Comparison of ENCODE assay signal across 10 mouse cellular contexts in the genomic region with DNA sequence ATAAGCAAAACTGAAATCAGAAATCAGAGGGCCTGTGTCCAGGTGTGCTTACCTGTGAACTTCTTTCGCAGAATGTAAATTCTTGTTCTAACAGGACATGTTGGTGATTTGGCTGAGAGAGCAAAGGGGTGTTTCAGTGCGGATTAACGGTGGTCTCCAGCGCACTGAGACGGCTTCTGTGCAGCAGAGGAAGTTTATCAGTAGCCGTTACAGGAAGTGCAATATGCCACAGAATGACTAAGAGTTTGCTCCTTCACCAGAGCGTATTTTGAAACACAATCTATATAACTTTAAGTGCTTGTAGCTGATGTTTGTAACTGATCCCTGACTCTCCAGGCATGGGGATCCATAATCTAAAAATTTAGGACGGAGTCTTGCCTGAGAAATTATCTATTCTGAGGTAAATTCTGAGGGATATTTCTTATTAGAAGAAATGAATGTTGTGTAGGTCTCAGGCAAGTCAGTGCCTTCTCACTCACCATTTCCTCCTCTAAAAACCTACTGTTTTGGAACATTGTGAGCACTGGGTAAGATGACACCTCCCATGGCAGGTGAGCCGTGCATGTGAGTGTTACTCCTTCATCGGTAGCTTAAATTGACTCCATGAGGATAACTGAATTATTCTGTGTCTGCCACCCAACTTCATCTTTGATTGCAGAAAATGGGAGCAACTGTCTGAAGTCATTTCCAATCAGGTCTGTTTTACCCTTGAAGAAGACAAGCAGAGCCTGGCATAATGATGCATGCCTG. TPM values are rescaled to one million over a fixed set of nuclear protein-coding genes. Genes with fewer than 3 reads are reported as not detected.
A peak's percentile ranks its signal among the peaks of the same experiment; 100 is the strongest.
DNase-seq lines count a peak whose midpoint lies in the region; ATAC-seq and TF ChIP-seq lines count a peak whose summit lies in the region.
"Had no signal": no experiment of that assay in that cellular context is flagged by ENCODE, and none has a peak within 500 bp of the region (broad histone marks: within the 10 kb centered on the region; RNA-seq: fewer than 3 reads in every experiment).

A gene (minus strand): TSS at position 203 of the 750 bp plus-strand sequence.

- peaks cover 10% of the 10 kb centered on the region for H3K4me1 ChIP-seq in heart, postnatal 0 days (ENCODE audit: control insufficient read depth, insufficient read depth)
- H3K4me1 ChIP-seq in spleen, adult 2 months (ENCODE audit: control insufficient read depth, insufficient read depth, insufficient read length): peaks cover 13% of the 10 kb centered on the region; the same call in 1 of the 2 replicates
- H3K4me1 ChIP-seq: midbrain, embryonic 12.5 days had no signal

- no peaks in the 10 kb centered on the region for H3K36me3 ChIP-seq in heart, postnatal 0 days (replicated peaks; ENCODE audit: control insufficient read depth, insufficient read depth, low read length)
- peaks cover 1% of the 10 kb centered on the region for H3K36me3 ChIP-seq in spleen, adult 2 months (ENCODE audit: control insufficient read depth, insufficient read depth, low read length)

- no peaks in the 10 kb centered on the region for H3K27me3 ChIP-seq in heart, postnatal 0 days (ENCODE audit: control insufficient read depth, insufficient read depth, low read length)
- H3K27me3 ChIP-seq in spleen, adult 2 months (ENCODE audit: control insufficient read depth, insufficient read depth, low read length): no peaks in the 10 kb centered on the region
- H3K27me3 ChIP-seq: midbrain, embryonic 12.5 days had no signal

- 73% methylated on average over 10 of the region's 10 CpGs for WGBS in heart, postnatal 0 days
- 8% methylated on average over 10 of the region's 10 CpGs for WGBS in spleen, adult 2 months

- H3K4me2 ChIP-seq in heart, postnatal 0 days (ENCODE audit: low read depth, low read length): peak within 1 kb of the TSS; percentile 21; the same call in 1 of the 2 replicates
- H3K4me2 ChIP-seq: midbrain, embryonic 12.5 days had no signal

- no peak for DNase-seq in heart, postnatal 0 days (ENCODE audit: low spot score)
- DNase-seq in heart, adult 18-20 months: no peak
- DNase-seq in liver: peak; percentile 29
- peak in 1 of 2 experiments; percentile 61 for DNase-seq in spleen, adult 2 months (ENCODE audit: low read depth in 1 of 2, low spot score in 2 of 2)
- DNase-seq in adrenal gland, adult (ENCODE audit: inconsistent age in 2 of 2, low spot score in 1 of 2): no peak
- no peak for DNase-seq in cerebellum, adult 11-12 months
- DNase-seq in adrenal gland, postnatal 4 days (ENCODE audit: low spot score in 2 of 2): no peak
- DNase-seq: right cerebral cortex, adult 18-20 months had no signal

- no peak within 1 kb of the TSS for H3K9ac ChIP-seq in heart, postnatal 0 days (replicated peaks; ENCODE audit: low read depth, low read length)
- H3K9ac ChIP-seq: midbrain, embryonic 12.5 days had no signal

- peak within 1 kb of the TSS; percentile 20; the same call in 1 of the 2 replicates for H3K27ac ChIP-seq in heart, postnatal 0 days (ENCODE audit: low read depth)
- H3K27ac ChIP-seq in spleen, adult 2 months (ENCODE audit: insufficient read depth, low read length): peak within 1 kb of the TSS; percentile 91
- H3K27ac ChIP-seq: midbrain, embryonic 12.5 days had no signal

- TF ChIP-seq EP300 in heart, postnatal 0 days (IDR thresholded peaks at IDR 0.05; ENCODE audit: low read depth): no peak

- ATAC-seq in heart, postnatal 0 days (ENCODE audit: insufficient read depth, low read depth): no peak
- peak; percentile 36 for ATAC-seq in CD4-positive, CD25-positive, alpha-beta regulatory T cell, adult 4 months

- no peak within 1 kb of the TSS; the same call in 1 of the 2 replicates for H3K4me3 ChIP-seq in heart, postnatal 0 days (ENCODE audit: low read depth, low read length)
- peak within 1 kb of the TSS; percentile 66 for H3K4me3 ChIP-seq in spleen, adult 2 months (ENCODE audit: extremely low read depth, insufficient read depth, insufficient read length)
- H3K4me3 ChIP-seq: midbrain, embryonic 12.5 days had no signal

- no peak for TF ChIP-seq CTCF in heart, postnatal 0 days (IDR thresholded peaks at IDR 0.05; ENCODE audit: low read depth)
- no peak for TF ChIP-seq CTCF in spleen, adult 2 months (IDR thresholded peaks at IDR 0.05; ENCODE audit: extremely low read depth, insufficient read depth, insufficient read length, insufficient replicate concordance)

- H3K9me3 ChIP-seq in heart, postnatal 0 days (replicated peaks; ENCODE audit: control insufficient read depth, low read length): no peaks in the 10 kb centered on the region
- H3K9me3 ChIP-seq: midbrain, embryonic 12.5 days had no signal

- TF ChIP-seq POLR2A in spleen, adult 2 months (IDR thresholded peaks at IDR 0.05; ENCODE audit: low read depth, low read length): peak; percentile 89

RNA-seq across cellular contexts. Expression of the gene that starts here (rescaled TPM):
- 0.62 and 0.84 TPM in 2 replicates for total RNA-seq in heart, postnatal 0 days (2014; rRNA removed; ENCODE audit: low replicate concordance)
- 0.36 and 0.54 TPM in 2 replicates for polyA plus RNA-seq in heart, postnatal 0 days (2015; fragmentation: Nextera tagmentation; extraction: Ambion mirVana)
- 1 to 10 TPM in 1 of 2 experiments, under 1 TPM in 1; 0.30 to 2.2 TPM for total RNA-seq in heart, adult 18-20 months (2021)
- polyA plus RNA-seq in CD4-positive, CD25-positive, alpha-beta regulatory T cell, adult 4 months (2017; shearing (Covaris generic)): 10 to 100 TPM; 70.5 to 70.9 TPM
- 56.7 and 57.3 TPM in 2 replicates for polyA plus RNA-seq in spleen, adult 2 months (2012; rRNA removed)
- total RNA-seq in adrenal gland, postnatal 4 days (2021): 1 to 10 TPM; 1.6 to 2.5 TPM

Comparison
In these comparisons a context has a peak if more than half of its experiments do, and no peak if none do; other contexts are left out.
1. RNA of the gene that starts here (polyA plus RNA-seq): 70.5 to 70.9 TPM in CD4-positive, CD25-positive, alpha-beta regulatory T cell, adult 4 months and 56.7 to 57.3 TPM in spleen, adult 2 months; 0.36 to 0.54 TPM in heart, postnatal 0 days; every median in the first group is over 10 times any median in the second.